Mouse (Mus musculus): ENCODE data around the gene Chtf18. TPM values are rescaled to one million over a fixed set of nuclear protein-coding genes. Genes with fewer than 3 reads are reported as not detected.

Chtf18 gene
- total RNA-seq, 2 experiments from 2014 or later: 4.2 to 5.1 TPM

- no peak for DNase-seq
- intact Hi-C loops (cut with DNase I): no loop called here
These were observed 54.2 kb downstream of the Chtf18 start for GRCm38 (mm10) chr17:25672982-25673381.

Small RNAs within 50 kb of the gene (microRNA-seq; reads per million reads assigned to microRNA genes)
- gene Gm25083: 0 reads per million in 2 experiments

Other genes starting within 250 kb of the Chtf18 start
- gene Sstr5, start 230.1 kb downstream of the Chtf18 start, total RNA-seq (2021): not detected
- under 1 TPM; 0.72 to 0.93 TPM for gene Sox8, start 156.7 kb downstream of the Chtf18 start, total RNA-seq (2021)
- gene Lmf1, start 148.3 kb downstream of the Chtf18 start, total RNA-seq (2021): 10 to 100 TPM; 25.4 to 27.0 TPM
- gene Gng13, start 10.2 kb downstream of the Chtf18 start, total RNA-seq (2021): 1 to 10 TPM in 1 of 2 experiments, under 1 TPM in 1; 0.38 to 1.9 TPM
- 1 to 10 TPM; 4.6 to 5.7 TPM for gene Rpusd1, start 251 bp upstream of the Chtf18 start, total RNA-seq (2021)
- gene Mslnl, start 8.6 kb upstream of the Chtf18 start, total RNA-seq (2021): not detected
- gene Msln, start 27.0 kb upstream of the Chtf18 start, total RNA-seq (2021): 10 to 100 TPM; 38.5 to 40.6 TPM
- gene Narfl, start 46.4 kb upstream of the Chtf18 start, total RNA-seq (2021): 10 to 100 TPM; 43.2 to 49.3 TPM
- gene Haghl, start 58.3 kb upstream of the Chtf18 start, total RNA-seq (2021): 10 to 100 TPM; 23.8 to 25.7 TPM
- gene Ccdc78, start 59.2 kb upstream of the Chtf18 start, total RNA-seq (2021): under 1 TPM in 1 of 2 experiments, not detected in 1; 0.14 TPM
- 10 to 100 TPM; 37.8 to 38.9 TPM for gene Fam173a, start 65.5 kb upstream of the Chtf18 start, total RNA-seq (2021)
- gene AC134908.4, start 68.2 kb upstream of the Chtf18 start, total RNA-seq (2021): not detected
- 10 to 100 TPM; 59.7 to 60.9 TPM for gene Metrn, start 69.7 kb upstream of the Chtf18 start, total RNA-seq (2021)
- 1 to 10 TPM in 1 of 2 experiments, under 1 TPM in 1; 0.67 to 1.2 TPM for gene Fbxl16, start 81.7 kb upstream of the Chtf18 start, total RNA-seq (2021)
- 10 to 100 TPM; 10.1 to 12.2 TPM for gene Wdr24, start 96.2 kb upstream of the Chtf18 start, total RNA-seq (2021)
- 10 to 100 TPM; 33.7 to 34.5 TPM for gene Jmjd8, start 101.4 kb upstream of the Chtf18 start, total RNA-seq (2021)
- 100 to 1,000 TPM; 123 to 132 TPM for gene Stub1, start 106.0 kb upstream of the Chtf18 start, total RNA-seq (2021)
- gene Rhbdl1, start 109.9 kb upstream of the Chtf18 start, total RNA-seq (2021): 1 to 10 TPM; 2.2 to 2.6 TPM
- gene Gm20683, start 114.3 kb upstream of the Chtf18 start, total RNA-seq (2021): 1 to 10 TPM; 4.2 to 4.7 TPM
- 10 to 100 TPM; 80.4 to 86.5 TPM for gene Rhot2, start 117.4 kb upstream of the Chtf18 start, total RNA-seq (2021)
- 1 to 10 TPM; 3.9 to 6.2 TPM for gene Wdr90, start 134.1 kb upstream of the Chtf18 start, total RNA-seq (2021)
- 100 to 1,000 TPM; 191 to 218 TPM for gene Mcrip2, start 141.3 kb upstream of the Chtf18 start, total RNA-seq (2021)
- 10 to 100 TPM; 15.4 to 15.7 TPM for gene Mettl26, start 147.7 kb upstream of the Chtf18 start, total RNA-seq (2021)
- gene Wfikkn1, start 153.4 kb upstream of the Chtf18 start, total RNA-seq (2021): under 1 TPM; 0.62 to 0.96 TPM
- 10 to 100 TPM; 13.4 to 18.8 TPM for gene Rab40c, start 192.3 kb upstream of the Chtf18 start, total RNA-seq (2021)
- 10 to 100 TPM; 76.6 to 78.5 TPM for gene Pigq, start 217.5 kb upstream of the Chtf18 start, total RNA-seq (2021)
- not detected for gene Nhlrc4, start 217.5 kb upstream of the Chtf18 start, total RNA-seq (2021)
- not detected for gene A930017K11Rik, start 225.1 kb upstream of the Chtf18 start, total RNA-seq (2021)

Measured in heart, postnatal 10 days (tissue).